Mouse (Mus musculus) G1E (cell line): ENCODE data around the gene Wnk2.

Experiments used
- CTCF ChIP-seq: IDR thresholded peaks from 2 replicates; pipeline ENCODE4 v1.5.1; 2012; ENCODE audit warnings: low read depth, low read length, inconsistent platforms, mixed read lengths
- GATA1 ChIP-seq: IDR thresholded peaks from 2 replicates; pipeline ENCODE4 v1.6.1; 2012; ENCODE audit warnings: borderline replicate concordance, low read length, inconsistent platforms, mixed read lengths

GRCm38 (mm10) chr13:49113345-49113744 lies 34.5 kb downstream of the Wnk2 start:
- TF ChIP-seq CTCF (no peak), GATA1 (no peak)
